Mouse (Mus musculus): ENCODE measurements at regions not wholly inside any gene's neighbourhood (a gene's known extent, or its start where the extent isn't known, plus 50 kb on each side); places are given as distances from the start of the nearest gene placed in this dataset.
"Not testable (repeated sequence)": the region's sequence is repeated elsewhere in the genome, so short reads cannot be mapped to it uniquely, and the experiment has no call there.

- DNase-seq (ENCODE audit: low read depth): peak; percentile 51
Observed at GRCm38 (mm10) chr3:9064266-9065031, 545.4 kb downstream of the Zfp704 start.

GRCm38 (mm10) chr3:9063662-9064061 is 546.2 kb downstream of the Zfp704 start:
- DNase-seq (ENCODE audit: low read depth): no peak

GRCm38 (mm10) chr3:9061396-9061795 is 548.5 kb downstream of the Zfp704 start:
- no peak for DNase-seq (ENCODE audit: low read depth)

- not testable (repeated sequence) for DNase-seq (ENCODE audit: low read depth)
Observed at GRCm38 (mm10) chr3:9057703-9058102, 552.2 kb downstream of the Zfp704 start.

- no peak for DNase-seq (ENCODE audit: low read depth)
Observed at GRCm38 (mm10) chr3:9056846-9057245, 553.0 kb downstream of the Zfp704 start.

GRCm38 (mm10) chr3:9055780-9056179 is 554.1 kb downstream of the Zfp704 start:
- no peak for DNase-seq (ENCODE audit: low read depth)

Measured in 416B (cell line).